Mouse (Mus musculus) lung, postnatal 14 days (tissue): ENCODE measurements around the gene Elavl4.

Source experiments
- DNase-seq: peaks from one replicate; pipeline ENCODE4 v3.0.0; 2021

The Elavl4 gene

GRCm38 (mm10) chr4:110157515-110158159 lies 194.1 kb downstream of the Elavl4 start:
- no peak for DNase-seq

DNA sequence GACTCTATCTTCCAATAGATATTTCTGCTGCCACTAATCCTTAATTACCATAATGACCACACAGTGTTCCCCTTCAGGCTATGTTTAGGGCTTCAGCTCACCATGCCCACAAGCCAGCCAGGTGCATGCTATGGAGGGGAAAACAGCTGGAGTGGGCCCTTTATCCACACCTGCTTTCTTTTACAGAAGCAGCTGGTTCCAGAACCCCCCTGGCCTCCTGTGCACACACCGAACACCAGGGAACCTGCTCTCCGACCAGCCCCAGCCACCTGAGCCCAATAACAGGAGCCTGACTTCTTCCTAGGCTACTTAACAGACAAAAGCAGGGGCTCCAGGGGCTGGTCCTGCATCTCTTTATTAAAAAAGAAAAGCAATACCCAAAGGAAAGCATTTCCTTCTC lies 195.8 kb downstream of the Elavl4 start:
- no peak for DNase-seq
